Mouse (Mus musculus) lung, adult 2 months (tissue): ENCODE measurements around the gene Dock4.

Experiments
- CTCF ChIP-seq: fragments of 200-500 bp; IDR thresholded peaks from 2 replicates; pipeline ENCODE4 v1.5.1; 2011; ENCODE audit warnings: mild to moderate bottlenecking, low read length, control low read depth; ENCODE audit not compliant: insufficient read depth
- POLR2A ChIP-seq: fragments of 200-500 bp; IDR thresholded peaks from 2 replicates; pipeline ENCODE4 v1.6.1; 2011; ENCODE audit warnings: low read depth, mild to moderate bottlenecking, control low read depth, low read length, borderline replicate concordance; ENCODE audit errors: extremely low read depth

DNA sequence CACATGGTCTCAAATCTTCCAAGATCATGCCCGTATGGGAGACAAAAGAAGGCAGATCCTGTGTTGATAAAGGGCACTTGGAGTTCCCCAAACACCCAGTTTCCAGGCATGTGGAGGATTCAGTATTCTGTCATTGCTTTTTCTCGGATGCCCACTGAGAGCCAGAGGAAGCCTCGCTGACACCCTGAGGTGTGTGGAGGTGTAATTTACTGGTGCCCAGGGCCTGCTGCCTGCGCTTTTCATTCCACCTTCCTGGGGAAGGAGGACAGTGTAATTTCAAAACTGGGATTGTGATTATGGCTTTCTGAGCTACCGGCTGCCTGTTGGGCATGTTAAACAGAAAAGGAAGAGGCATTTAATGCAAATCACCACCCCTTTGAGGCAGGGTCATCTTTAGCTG, 101.1 kb downstream of the Dock4 start:
- no peak for TF ChIP-seq CTCF
- no peak for TF ChIP-seq POLR2A
